Mouse (Mus musculus) left cerebral cortex, postnatal 14 days (tissue): ENCODE measurements around the gene Tcaim. TPM values are rescaled to one million over a fixed set of nuclear protein-coding genes. Genes with fewer than 3 reads are reported as not detected.
"Not testable (repeated sequence)": the region's sequence is repeated elsewhere in the genome, so short reads cannot be mapped to it uniquely, and the experiment has no call there.

Source experiments
- DNase-seq, 2 experiments: peaks; one replicate each; pipeline ENCODE4 v3.0.0; 2021 to 2022; ENCODE audit warnings: low spot score in 2 of 2, mixed read lengths in 1 of 2
- intact Hi-C: fragments of 180-260 bp; cut with DNase I; formaldehyde crosslinking; loops from one replicate; pipeline ENCODE4 v1.15.1; 2025
- total RNA-seq, 2 experiments: library from RNA; stranded (reverse); gene quantifications; 2 replicates each; pipeline ENCODE4 v1.2.3; 2021

The Tcaim gene
- total RNA-seq, 2 experiments from 2014 or later, result 15.1 to 15.2 TPM

- peak; percentile 63 to 71 for DNase-seq
- intact Hi-C loops, result no loop called here
Measured at GRCm38 (mm10) chr9:122846156-122846555, 40.8 kb downstream of the Tcaim start.

GRCm38 (mm10) chr9:122847811-122848311 lies 42.5 kb downstream of the Tcaim start:
- DNase-seq, intact Hi-C loops: not testable (repeated sequence)

DNA sequence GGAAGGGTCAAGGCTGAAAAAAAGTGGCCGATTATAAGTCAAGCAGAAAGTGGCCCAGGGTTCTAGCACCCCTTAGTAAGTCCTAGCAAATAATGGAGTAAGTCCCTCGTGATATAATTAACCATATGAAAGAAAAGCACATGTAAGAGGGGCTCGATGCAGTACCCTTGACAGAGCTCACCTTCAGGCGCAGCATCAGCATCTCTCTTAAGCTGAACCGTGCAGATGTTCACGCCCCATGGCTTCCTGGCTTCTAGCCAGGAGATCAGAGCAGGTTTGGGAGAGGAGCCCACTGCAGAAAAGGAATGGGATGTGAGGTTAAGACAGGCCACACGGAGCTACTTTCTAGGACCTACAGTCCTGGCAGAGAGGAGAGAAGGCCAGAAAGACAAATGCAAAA lies 49.2 kb downstream of the Tcaim start:
- intact Hi-C loops, result loop anchor here (5.0 kb wide), 1 partner anchor 37 kb away; no protein-coding TSS in a partner anchor
- no peak for DNase-seq

DNA sequence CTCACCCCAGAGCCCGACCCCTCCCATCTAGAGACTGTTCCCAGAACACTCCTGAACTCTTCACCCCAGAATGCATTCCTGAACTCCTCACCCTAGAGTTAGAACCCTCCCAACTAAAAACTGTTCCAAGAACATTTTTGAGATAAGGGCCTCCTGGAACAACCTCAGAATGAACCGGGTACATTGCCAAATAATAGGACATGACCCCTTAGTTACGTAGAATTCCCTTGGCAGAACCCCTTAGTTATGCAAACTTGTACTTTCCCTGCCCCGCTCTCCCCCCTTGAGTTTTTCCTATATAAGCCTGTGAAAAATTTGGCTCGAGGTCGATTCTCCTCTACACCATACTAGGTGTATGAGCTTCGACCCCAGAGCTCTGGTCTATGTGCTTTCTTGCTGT lies 49.8 kb downstream of the Tcaim start:
- intact Hi-C loops, DNase-seq: not testable (repeated sequence)

- no peak for DNase-seq
- intact Hi-C loops, result no loop called here
Measured at GRCm38 (mm10) chr9:122855617-122856016, 50.3 kb downstream of the Tcaim start.

- no peak for DNase-seq
- intact Hi-C loops, result no loop called here
Measured at GRCm38 (mm10) chr9:122856716-122857115, 51.4 kb downstream of the Tcaim start.

DNA sequence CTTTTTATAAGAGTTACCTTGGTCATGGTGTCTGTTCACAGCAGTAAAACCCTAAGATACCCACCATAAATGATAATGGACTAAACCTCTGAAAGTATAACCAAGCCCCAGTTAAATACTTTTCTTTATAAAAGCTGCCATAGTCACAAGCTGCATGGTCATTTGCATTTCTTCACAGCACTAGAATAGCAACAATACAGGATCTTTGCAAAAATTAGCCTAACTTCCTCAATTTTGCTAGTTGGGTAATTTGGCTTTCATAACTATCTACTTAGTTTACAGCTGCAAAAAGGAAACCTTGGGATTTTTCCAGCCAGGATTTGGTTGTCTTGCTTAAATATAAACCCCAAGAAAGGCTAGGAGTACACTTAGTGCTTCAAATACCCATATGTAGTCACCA lies 55.4 kb downstream of the Tcaim start:
- DNase-seq, result no peak
- intact Hi-C loops, result no loop called here

- DNase-seq, result no peak
- intact Hi-C loops, result no loop called here
Measured at GRCm38 (mm10) chr9:122863731-122864130, 58.4 kb downstream of the Tcaim start.

- intact Hi-C loops, result loop anchor here (5.0 kb wide), 1 partner anchor 57 kb away; the partner anchor contains the start of gene Zfp105
- DNase-seq, result no peak
Measured at GRCm38 (mm10) chr9:122864848-122865247, 59.5 kb downstream of the Tcaim start.

DNA sequence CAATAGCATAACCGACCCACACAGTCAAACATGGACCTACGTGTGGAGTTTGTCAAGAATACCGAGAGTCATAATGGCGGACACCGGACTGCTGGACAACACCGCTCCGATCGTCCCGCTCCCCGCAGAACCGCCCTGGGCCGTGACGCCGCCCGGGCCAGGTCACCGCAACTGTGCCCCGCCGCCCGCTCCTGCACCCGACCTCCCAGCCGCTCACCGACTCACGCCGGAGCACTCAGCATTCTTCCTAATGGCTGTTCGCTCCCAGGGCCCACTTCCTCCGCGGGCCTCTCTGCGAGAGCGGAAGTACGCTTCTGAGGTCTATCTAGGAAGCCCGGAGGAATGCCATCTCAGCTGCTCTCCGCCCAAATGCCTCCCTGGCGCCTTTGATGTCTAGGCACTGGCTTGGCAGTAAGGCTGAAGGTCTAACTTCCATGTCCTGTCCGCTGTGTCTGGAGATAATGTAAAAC lies 60.4 kb downstream of the Tcaim start, which contains the start of gene Zfp445:
Gene Zfp445 (minus strand): TSS at position 310 of the 470 bp plus-strand sequence.
- intact Hi-C loops, result loop anchor here (5.0 kb wide), 1 partner anchor 57 kb away; the partner anchor contains the start of gene Zfp105

GRCm38 (mm10) chr9:122866192-122866591 lies 60.9 kb downstream of the Tcaim start:
- intact Hi-C loops, result loop anchor here (5.0 kb wide), 1 partner anchor 56 kb away; the partner anchor contains the start of gene Zfp105
- DNase-seq, result no peak

More for the DNA sequence above, 60.4 kb downstream of the Tcaim start, which contains the start of gene Zfp445:
- peak; percentile 78 to 81 for DNase-seq

DNA sequence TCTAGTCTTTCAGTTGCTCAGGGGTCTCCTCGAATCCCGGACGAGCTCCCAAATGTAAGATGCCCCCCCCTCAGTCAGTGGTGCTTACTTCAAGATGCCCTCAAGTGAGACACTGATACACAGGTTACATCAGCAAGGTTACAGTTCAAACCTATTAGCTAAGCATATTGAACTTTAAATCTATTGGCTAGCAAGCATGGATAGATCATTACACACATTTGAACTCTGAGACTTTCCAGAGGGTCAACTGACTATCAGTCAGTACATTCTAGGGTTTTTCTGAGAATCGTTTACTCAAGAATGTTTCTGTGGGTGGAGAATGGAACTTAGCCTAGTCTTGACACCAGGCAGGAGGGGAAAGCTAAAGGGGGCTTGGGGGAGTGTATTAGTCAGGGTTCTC lies 67.3 kb downstream of the Tcaim start:
- intact Hi-C loops, result no loop called here
- DNase-seq, result no peak

- intact Hi-C loops, result no loop called here
- no peak for DNase-seq
Measured at GRCm38 (mm10) chr9:122874653-122875052, 69.3 kb downstream of the Tcaim start.

DNA sequence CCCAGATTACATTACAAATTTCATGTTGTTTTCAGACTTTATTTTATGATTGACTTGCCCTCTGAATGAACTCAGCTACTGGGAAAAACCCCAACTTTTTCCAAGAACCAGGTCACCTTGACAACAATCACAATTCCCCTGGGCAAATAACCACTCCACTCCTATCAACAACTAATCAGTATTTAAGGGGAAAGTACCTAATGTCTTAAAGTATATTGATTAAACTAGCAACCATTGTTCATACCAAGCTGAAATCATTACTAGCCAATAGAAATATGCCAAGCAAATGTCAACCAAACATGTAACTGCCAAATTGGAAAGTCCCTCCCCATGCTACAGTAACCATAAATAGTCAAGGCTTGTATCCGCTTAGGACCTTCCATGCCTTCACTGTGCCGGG lies 69.8 kb downstream of the Tcaim start:
- DNase-seq, result no peak
- intact Hi-C loops, result no loop called here

DNA sequence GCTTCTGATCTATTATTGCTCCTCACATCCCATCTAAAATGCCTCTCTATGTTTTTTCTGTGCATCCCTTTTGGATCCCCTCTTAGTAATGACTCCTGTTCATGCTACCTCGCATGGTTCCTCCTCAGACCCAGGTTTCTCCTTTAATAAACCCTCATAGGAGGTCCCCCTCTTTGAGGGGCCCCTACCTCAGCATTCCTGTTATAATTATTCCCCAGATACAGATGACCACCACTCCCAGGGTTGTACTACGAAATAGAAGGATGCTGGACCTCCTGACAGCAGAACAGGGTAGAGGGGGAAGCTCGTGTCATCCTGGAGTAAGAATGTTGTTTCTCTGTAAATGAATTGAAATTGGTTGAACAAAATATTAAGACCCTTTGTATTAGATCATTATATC lies 80.0 kb downstream of the Tcaim start, which contains the start of gene Zkscan7:
Gene Zkscan7 (plus strand): TSS at position 301 of the 400 bp plus-strand sequence.
- DNase-seq, result no peak
- intact Hi-C loops, result no loop called here

Other genes starting within 250 kb of the Tcaim start
- gene Topaz1, start 58.2 kb upstream of the Tcaim start, total RNA-seq, result not detected
- gene Gm35549, start 38.5 kb downstream of the Tcaim start, total RNA-seq, result not detected
- 100 to 1,000 TPM; 150 to 160 TPM for gene Zfp445, start 60.5 kb downstream of the Tcaim start, total RNA-seq
- 1 to 10 TPM; 4.8 to 5.6 TPM for gene Zkscan7, start 80.1 kb downstream of the Tcaim start, total RNA-seq
- gene Zfp105, start 117.5 kb downstream of the Tcaim start, total RNA-seq, result 1 to 10 TPM; 6.0 to 6.3 TPM
- 10 to 100 TPM; 22.4 TPM for gene 1110059G10Rik, start 145.5 kb downstream of the Tcaim start, total RNA-seq
- 1 to 10 TPM; 2.4 to 2.6 TPM for gene Kif15, start 145.5 kb downstream of the Tcaim start, total RNA-seq
- gene Tmem42, start 215.8 kb downstream of the Tcaim start, total RNA-seq, result 10 to 100 TPM; 33.3 to 33.9 TPM
- 1 to 10 TPM; 1.2 to 1.7 TPM for gene Tgm4, start 229.2 kb downstream of the Tcaim start, total RNA-seq